In the genomic region with DNA sequence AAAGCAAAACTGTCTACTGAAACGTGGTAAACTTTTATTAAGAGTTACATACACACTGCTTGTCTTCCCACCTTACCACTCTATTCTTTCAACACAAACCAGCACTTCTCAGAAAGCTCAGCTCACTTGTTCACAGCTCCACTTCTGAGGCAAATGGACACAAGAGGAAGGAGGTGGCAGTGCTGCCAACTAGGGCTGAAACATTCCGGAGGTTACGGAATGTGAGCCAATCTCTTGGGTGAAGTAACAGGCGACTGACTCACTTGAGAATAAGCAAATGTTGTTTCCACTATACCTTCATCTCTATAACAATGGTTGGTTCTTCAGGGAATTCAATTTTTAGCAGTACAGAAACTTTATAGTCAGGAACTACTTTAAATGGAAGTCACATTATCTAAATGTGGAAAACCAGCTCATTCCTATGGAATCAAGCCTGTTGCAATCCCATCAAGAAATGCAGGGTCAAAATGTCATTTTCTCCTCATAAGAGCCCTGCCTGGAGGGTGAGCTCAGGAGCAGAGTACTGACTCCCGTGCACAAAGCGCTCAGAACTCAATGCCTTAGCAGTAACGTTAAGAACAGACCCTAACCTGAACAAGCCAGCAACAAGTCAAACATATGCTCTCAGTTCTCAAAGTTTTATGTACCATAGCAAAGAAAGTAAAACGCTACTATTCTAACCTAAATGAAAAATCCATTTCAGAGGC, we compare ENCODE assay signal across 10 mouse cellular contexts.
DNase-seq lines count a peak whose midpoint lies in the region; ATAC-seq lines count a peak whose summit lies in the region.
"Had no signal": no experiment of that assay in that cellular context is flagged by ENCODE, and none has a peak within 500 bp of the region (broad histone marks: within the 10 kb centered on the region; RNA-seq: fewer than 3 reads in every experiment).

No protein-coding gene starts in this region.

- H3K9me3 ChIP-seq in heart, embryonic 13.5 days = no peaks in the 10 kb centered on the region
- no peaks in the 10 kb centered on the region for H3K9me3 ChIP-seq in midbrain, embryonic 15.5 days
- H3K9me3 ChIP-seq: intestine, embryonic 15.5 days had no signal

- peaks cover 12% of the 10 kb centered on the region for H3K36me3 ChIP-seq in heart, embryonic 13.5 days
- no peaks in the 10 kb centered on the region for H3K36me3 ChIP-seq in midbrain, embryonic 15.5 days (replicated peaks)
- H3K36me3 ChIP-seq: intestine, embryonic 15.5 days had no signal

- 47% methylated on average over 8 of the region's 8 CpGs for WGBS in heart, embryonic 13.5 days
- WGBS in midbrain, embryonic 15.5 days = 86% methylated on average over 8 of the region's 8 CpGs

- peak overlapping the region; percentile 74 for H3K27ac ChIP-seq in heart, embryonic 13.5 days (replicated peaks)
- no peak overlapping the region for H3K27ac ChIP-seq in midbrain, embryonic 15.5 days
- H3K27ac ChIP-seq: intestine, embryonic 15.5 days; macrophage had no signal

- no peak for ATAC-seq in heart, embryonic 13.5 days (ENCODE audit: extremely low read depth, insufficient number of reproducible peaks, low FRiP score, low TSS enrichment)
- ATAC-seq in midbrain, embryonic 15.5 days (replicated peaks) = no peak
- ATAC-seq: intestine, embryonic 15.5 days had no signal

- no peak overlapping the region for H3K9ac ChIP-seq in heart, embryonic 13.5 days
- H3K9ac ChIP-seq in midbrain, embryonic 15.5 days = no peak overlapping the region
- H3K9ac ChIP-seq: intestine, embryonic 15.5 days had no signal

- intact Hi-C loops in left cerebral cortex, postnatal 36 days (cut with DNase I) = no loop called here

- H3K4me2 ChIP-seq in heart, embryonic 13.5 days = no peak overlapping the region
- no peak overlapping the region for H3K4me2 ChIP-seq in midbrain, embryonic 15.5 days
- H3K4me2 ChIP-seq: intestine, embryonic 15.5 days had no signal

- peaks cover 56% of the 10 kb centered on the region for H3K4me1 ChIP-seq in heart, embryonic 13.5 days
- H3K4me1 ChIP-seq in midbrain, embryonic 15.5 days = peaks cover 17% of the 10 kb centered on the region; the same call in 1 of the 2 replicates

- H3K27me3 ChIP-seq in heart, embryonic 13.5 days (replicated peaks) = no peaks in the 10 kb centered on the region
- no peaks in the 10 kb centered on the region for H3K27me3 ChIP-seq in midbrain, embryonic 15.5 days (replicated peaks)
- H3K27me3 ChIP-seq: intestine, embryonic 15.5 days had no signal

- H3K4me3 ChIP-seq in heart, embryonic 13.5 days = no peak overlapping the region
- H3K4me3 ChIP-seq in midbrain, embryonic 15.5 days = no peak overlapping the region
- H3K4me3 ChIP-seq: intestine, embryonic 15.5 days had no signal

- DNase-seq in kidney, adult 11 months = peak; percentile 37
- no peak for DNase-seq in kidney, adult 18-20 months
- DNase-seq in adrenal gland, postnatal 10 days = peak; percentile 63
- DNase-seq in lung, postnatal 14 days = peak; percentile 68
- DNase-seq in left cerebral cortex, postnatal 36 days (ENCODE audit: low spot score in 2 of 2) = no peak
- DNase-seq in MN1 (ENCODE audit: low spot score) = no peak

Comparison
In these comparisons a context has a peak if more than half of its experiments do, and no peak if none do; other contexts are left out.
1. DNase-seq: peak in kidney, adult 11 months (single experiment), adrenal gland, postnatal 10 days (single experiment) and lung, postnatal 14 days (single experiment); none in kidney, adult 18-20 months (single experiment), left cerebral cortex, postnatal 36 days (0 of 2) and MN1 (single experiment).